Mouse (Mus musculus) forebrain, embryonic 14.5 days (tissue): ENCODE results near the gene Rbfox3. TPM values are rescaled to one million over a fixed set of nuclear protein-coding genes. Genes with fewer than 3 reads are reported as not detected.

Source experiments
- ATAC-seq: fragments of 200-750 bp; cut with Nextera tagmentation; 2 replicates; pipeline ENCODE4 v1.8.0; 2017; ENCODE audit warnings: mild to moderate bottlenecking, moderate library complexity
- DNase-seq: peaks from one replicate; pipeline ENCODE4 v3.0.0-alpha.2; 2015; ENCODE audit warnings: low spot score
- H3K27ac ChIP-seq: fragments of 300-500 bp; sonication (generic); 2 replicates; pipeline ENCODE4 v1.5.1; 2014; ENCODE audit warnings: low read depth, mild to moderate bottlenecking, control low read depth, low read length, moderate library complexity
- H3K27me3 ChIP-seq: fragments of 300-500 bp; sonication (generic); replicated peaks from 2 replicates; pipeline ENCODE4 v1.6.1; 2014; ENCODE audit warnings: low read length, control low read depth, mixed read lengths; ENCODE audit not compliant: control insufficient read depth, insufficient read depth
- H3K36me3 ChIP-seq: fragments of 300-500 bp; sonication (generic); 2 replicates; pipeline ENCODE4 v1.6.1; 2014; ENCODE audit warnings: low read length, control low read depth; ENCODE audit not compliant: control insufficient read depth, insufficient read depth
- H3K4me1 ChIP-seq: fragments of 300-500 bp; sonication (generic); 2 replicates; pipeline ENCODE4 v1.6.1; 2014; ENCODE audit warnings: antibody characterized with exemption, low read length, control low read depth; ENCODE audit not compliant: control insufficient read depth, insufficient read depth
- H3K4me2 ChIP-seq: fragments of 300-500 bp; sonication (generic); 2 replicates; pipeline ENCODE4 v1.6.1; 2014; ENCODE audit warnings: mild to moderate bottlenecking, control low read depth, low read length
- H3K4me3 ChIP-seq: fragments of 300-500 bp; sonication (generic); 2 replicates; pipeline ENCODE4 v1.5.1; 2014; ENCODE audit warnings: low read depth, low read length, control low read depth
- H3K9ac ChIP-seq: fragments of 300-500 bp; sonication (generic); 2 replicates; pipeline ENCODE4 v1.6.1; 2014; ENCODE audit warnings: mild to moderate bottlenecking, low read length, control low read depth, moderate library complexity
- H3K9me3 ChIP-seq: fragments of 300-500 bp; sonication (generic); replicated peaks from 2 replicates; pipeline ENCODE4 v1.6.1; 2016; ENCODE audit warnings: low read length, control low read depth, mixed read lengths; ENCODE audit not compliant: control insufficient read depth
- WGBS: fragments of 180-500 bp; shearing (Covaris S2); extraction: QIAGEN DNeasy Blood & Tissue Kit; methylation state at CpG from one replicate; pipeline ENCODE4 v1.1.7; 2014; 5-methylcytosine and 5-hydroxymethylcytosine counted together
- polyA plus RNA-seq: library from polyadenylated mRNA; unstranded; fragments of >200 nt; fragmentation: Nextera tagmentation; extraction: Ambion mirVana; gene quantifications from 2 replicates; pipeline ENCODE4 v1.2.1, GENCODE M21; 2014

Rbfox3 gene
- polyA plus RNA-seq, 1 experiment from 2014 or later: 28.2 TPM

DNA sequence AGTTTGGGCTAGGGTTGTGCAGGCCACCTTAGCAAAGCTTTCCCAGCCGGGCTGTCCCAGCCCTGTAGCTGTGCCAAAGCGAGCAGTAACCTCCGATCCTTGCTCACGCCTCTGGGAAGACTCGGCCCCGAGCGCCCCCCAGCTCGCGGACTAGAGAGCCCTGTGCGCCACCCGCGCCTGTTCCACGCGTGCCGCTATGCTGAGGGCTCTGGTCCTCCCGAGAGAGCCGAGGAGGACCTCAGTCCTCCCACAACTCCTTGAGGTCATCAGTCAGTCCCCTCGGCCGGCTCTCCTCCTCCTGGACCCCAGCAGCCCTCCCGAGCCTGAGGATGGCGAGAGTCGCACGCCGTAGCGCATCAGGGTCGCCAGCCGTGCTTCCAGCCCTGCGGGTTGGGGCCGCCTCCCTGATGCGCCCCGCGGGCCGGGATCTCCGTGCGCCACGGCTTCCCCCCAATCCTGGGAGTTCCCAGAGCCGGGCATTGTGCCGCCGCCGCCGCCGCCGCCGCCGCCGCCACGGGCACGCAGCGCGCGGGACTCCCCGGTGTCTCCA is 2.9 kb downstream of the Rbfox3 start:
- H3K9ac ChIP-seq: peak overlapping the region; percentile 89
- H3K4me1 ChIP-seq: peaks cover 16% of the 10 kb centered on the region
- DNase-seq (peak; percentile 47), ATAC-seq (peak; percentile 49)
- whole genome bisulfite sequencing: under 1% methylated on average over 46 of the region's 52 CpGs
- no peaks in the 10 kb centered on the region for H3K9me3 ChIP-seq
- peaks cover 14% of the 10 kb centered on the region; the same call in 1 of the 2 replicates for H3K27me3 ChIP-seq
- H3K4me3 ChIP-seq: peak overlapping the region; percentile 79
- H3K4me2 ChIP-seq: peak overlapping the region; percentile 92
- H3K36me3 ChIP-seq: no peaks in the 10 kb centered on the region
- peak overlapping the region; percentile 93 for H3K27ac ChIP-seq

DNA sequence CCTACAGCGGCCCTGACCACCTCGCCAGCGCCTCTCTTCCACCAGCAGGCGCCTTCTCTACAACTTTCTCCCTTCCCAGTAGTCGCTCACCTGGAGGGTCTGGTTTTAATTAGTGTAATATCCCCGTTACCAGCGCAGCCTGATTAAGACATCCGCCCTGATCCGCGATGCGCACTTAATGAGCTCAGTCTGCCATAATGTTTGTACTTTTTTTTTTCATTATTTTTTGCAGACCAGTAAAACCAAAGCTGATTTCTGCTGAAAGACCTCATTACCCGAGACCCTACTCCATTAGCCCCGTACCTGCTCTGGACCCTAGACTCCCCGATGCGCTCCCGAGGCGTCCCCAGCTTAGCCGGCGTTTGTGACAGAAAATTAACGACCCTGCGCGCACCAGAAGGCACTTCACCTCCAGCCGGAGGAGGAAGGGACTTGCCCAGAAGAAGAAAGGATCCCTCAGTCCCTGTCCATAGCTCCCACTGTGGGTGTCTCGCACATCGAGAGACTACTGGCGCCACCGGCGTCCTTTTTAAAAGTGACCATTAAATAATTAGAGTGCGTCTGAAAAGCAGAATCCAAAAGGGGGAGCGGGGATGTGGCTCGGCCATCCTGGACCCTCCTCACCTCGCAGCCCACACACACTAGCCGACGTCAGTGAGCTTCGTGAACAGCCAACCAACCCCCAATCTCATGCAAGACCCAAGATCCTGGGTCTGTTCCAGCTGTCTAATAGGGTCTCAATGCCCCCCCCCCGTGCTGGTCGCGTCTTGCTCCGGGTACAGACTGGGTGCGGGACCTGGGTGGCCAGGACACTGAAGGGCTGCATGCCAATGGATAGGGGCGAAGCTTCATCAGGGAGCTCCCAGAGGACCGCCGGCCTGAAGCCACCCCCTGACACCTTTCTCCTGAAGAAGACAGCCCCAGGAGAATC is 3.7 kb downstream of the Rbfox3 start:
- H3K4me2 ChIP-seq: peak overlapping the region; percentile 92
- peak overlapping the region; percentile 79 for H3K4me3 ChIP-seq
- peak overlapping the region; percentile 89 for H3K9ac ChIP-seq
- peak overlapping the region; percentile 93 for H3K27ac ChIP-seq
- no peaks in the 10 kb centered on the region for H3K9me3 ChIP-seq
- 1% methylated on average over 42 of the region's 43 CpGs for WGBS
- DNase-seq: peak; percentile 53
- peaks cover 16% of the 10 kb centered on the region for H3K4me1 ChIP-seq
- H3K27me3 ChIP-seq: peaks cover 14% of the 10 kb centered on the region; the same call in 1 of the 2 replicates
- H3K36me3 ChIP-seq: no peaks in the 10 kb centered on the region
- ATAC-seq: no peak

GRCm38 (mm10) chr11:118906824-118907470 is 4.5 kb downstream of the Rbfox3 start:
- peaks cover 16% of the 10 kb centered on the region for H3K4me1 ChIP-seq
- peaks cover 14% of the 10 kb centered on the region; the same call in 1 of the 2 replicates for H3K27me3 ChIP-seq
- no peak for DNase-seq

GRCm38 (mm10) chr11:118906131-118906823 is 5.1 kb downstream of the Rbfox3 start:
- H3K27ac ChIP-seq: no peak overlapping the region; the same call in 1 of the 2 replicates
- peak overlapping the region; percentile 79 for H3K4me3 ChIP-seq
- WGBS: 34% methylated on average over 12 of the region's 12 CpGs
- no peaks in the 10 kb centered on the region for H3K36me3 ChIP-seq
- no peaks in the 10 kb centered on the region for H3K9me3 ChIP-seq
- H3K4me1 ChIP-seq: peaks cover 16% of the 10 kb centered on the region
- peaks cover 14% of the 10 kb centered on the region; the same call in 1 of the 2 replicates for H3K27me3 ChIP-seq
- peak overlapping the region; percentile 89 for H3K9ac ChIP-seq
- no peak for DNase-seq
- no peak for ATAC-seq
- peak overlapping the region; percentile 92 for H3K4me2 ChIP-seq

More at GRCm38 (mm10) chr11:118906824-118907470, 4.5 kb downstream of the Rbfox3 start:
- ATAC-seq: no peak
- 6% methylated on average over 18 of the region's 23 CpGs for WGBS
- H3K9ac ChIP-seq: peak overlapping the region; percentile 89
- H3K9me3 ChIP-seq: no peaks in the 10 kb centered on the region
- no peaks in the 10 kb centered on the region for H3K36me3 ChIP-seq
- peak overlapping the region; percentile 79 for H3K4me3 ChIP-seq
- H3K27ac ChIP-seq: peak overlapping the region; percentile 33; the same call in 1 of the 2 replicates
- peak overlapping the region; percentile 92 for H3K4me2 ChIP-seq

DNA sequence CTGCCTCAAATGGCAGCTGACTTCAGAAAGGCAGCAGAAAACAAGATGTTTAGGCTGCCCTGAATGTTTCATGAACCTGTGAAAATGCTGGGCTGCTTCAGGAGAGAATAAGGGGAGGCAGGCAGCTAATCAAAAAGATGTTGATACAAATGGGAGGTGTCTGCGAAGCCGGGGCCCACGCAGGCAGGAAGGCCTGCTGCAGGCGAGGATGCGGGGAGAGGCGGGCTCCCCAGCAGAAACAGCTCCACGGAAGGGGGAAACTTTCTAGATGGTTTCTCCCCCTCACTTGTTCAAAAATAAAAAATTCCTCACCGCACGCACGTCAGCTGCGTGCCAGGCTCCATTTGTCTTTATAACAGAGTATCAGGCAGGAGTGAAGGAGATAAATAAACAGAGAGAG is 5.7 kb downstream of the Rbfox3 start:
- H3K4me1 ChIP-seq: peaks cover 16% of the 10 kb centered on the region
- H3K9ac ChIP-seq: no peak overlapping the region; the same call in 1 of the 2 replicates
- H3K4me3 ChIP-seq: 0 out of 2 replicates have a peak overlapping the region, but pooled peaks have one; percentile 6
- H3K27ac ChIP-seq: no peak overlapping the region; the same call in 1 of the 2 replicates
- ATAC-seq: no peak
- peaks cover 14% of the 10 kb centered on the region; the same call in 1 of the 2 replicates for H3K27me3 ChIP-seq
- H3K9me3 ChIP-seq: no peaks in the 10 kb centered on the region
- DNase-seq: no peak
- WGBS: 61% methylated on average over 11 of the region's 11 CpGs
- H3K4me2 ChIP-seq: peak overlapping the region; percentile 92
- no peaks in the 10 kb centered on the region for H3K36me3 ChIP-seq

- H3K9ac ChIP-seq: no peak overlapping the region
- no peaks in the 10 kb centered on the region for H3K36me3 ChIP-seq
- no peak overlapping the region for H3K4me3 ChIP-seq
- DNase-seq (no peak), ATAC-seq (no peak)
- peaks cover 9% of the 10 kb centered on the region; the same call in 1 of the 2 replicates for H3K27me3 ChIP-seq
- no peak overlapping the region for H3K4me2 ChIP-seq
- 88% methylated on average over 6 of the region's 6 CpGs for WGBS
- H3K9me3 ChIP-seq: no peaks in the 10 kb centered on the region
- H3K27ac ChIP-seq: no peak overlapping the region
- H3K4me1 ChIP-seq: peaks cover 11% of the 10 kb centered on the region
These were observed 7.1 kb downstream of the Rbfox3 start for GRCm38 (mm10) chr11:118904253-118904652.

DNA sequence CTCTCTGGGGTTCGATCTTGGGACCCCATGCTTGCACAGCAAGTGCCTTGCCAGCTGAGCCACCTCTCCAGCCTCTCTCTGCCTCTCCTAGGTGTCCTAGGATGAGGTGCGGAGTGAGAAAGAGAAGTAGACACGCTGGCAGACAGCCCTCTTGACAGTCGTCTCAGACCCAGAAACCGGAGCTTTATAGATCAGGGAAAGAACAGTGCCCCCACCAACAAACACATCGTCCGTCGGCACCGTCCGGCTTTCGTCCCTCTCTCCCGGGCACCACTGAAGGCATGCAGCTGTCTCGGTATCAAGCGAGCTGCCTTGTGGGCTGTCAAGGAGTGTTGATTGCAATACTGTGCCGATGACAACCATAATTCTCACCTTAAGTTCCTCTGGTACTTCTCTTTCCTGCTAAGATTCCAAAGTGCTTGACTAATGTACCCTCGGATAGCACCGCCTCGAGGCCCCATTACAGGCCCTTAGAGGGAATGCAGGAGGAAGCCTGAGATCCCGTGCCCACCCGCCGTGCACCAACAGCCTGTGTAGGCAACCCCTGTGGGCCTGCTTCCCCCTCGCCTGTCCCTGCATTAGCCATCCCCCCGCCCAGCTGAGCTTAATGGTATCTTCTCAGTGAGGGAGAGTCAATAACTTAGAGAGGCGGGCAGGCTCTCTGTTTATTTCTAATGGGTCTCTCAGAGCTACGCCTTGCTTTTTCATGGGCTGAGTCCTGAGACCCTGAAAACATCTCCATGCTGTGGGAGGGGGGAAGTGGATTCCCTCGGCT is 11.4 kb downstream of the Rbfox3 start:
- Histone ChIP-seq H3K27ac (no peak overlapping the region), H3K4me3 (no peak overlapping the region), H3K27me3 (no peaks in the 10 kb centered on the region), H3K4me2 (no peak overlapping the region), H3K9ac (no peak overlapping the region), H3K9me3 (no peaks in the 10 kb centered on the region), H3K4me1 (peaks cover 16% of the 10 kb centered on the region), H3K36me3 (no peaks in the 10 kb centered on the region)
- DNase-seq: no peak
- ATAC-seq: no peak
- WGBS: 67% methylated on average over 26 of the region's 26 CpGs

DNA sequence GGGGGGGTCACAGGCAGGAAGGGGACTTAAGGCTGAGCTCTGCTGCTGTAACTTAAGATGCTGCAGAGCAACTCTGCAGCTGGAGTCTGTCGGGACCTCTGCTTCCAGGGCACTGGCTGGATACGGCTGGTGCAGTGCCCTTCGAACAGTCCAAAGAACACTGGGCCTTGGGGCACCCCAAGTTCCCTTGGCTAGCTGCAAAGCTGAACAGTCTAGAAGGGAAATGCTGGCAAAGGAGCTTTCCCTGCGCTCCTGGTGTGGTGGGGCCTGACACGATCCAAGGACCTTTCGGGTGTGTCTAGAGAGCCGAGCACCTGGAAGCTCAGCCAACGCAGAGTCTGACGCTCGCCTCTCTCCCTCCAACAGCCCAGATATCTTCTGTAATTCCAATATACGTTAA is 12.8 kb downstream of the Rbfox3 start:
- ATAC-seq (no peak), DNase-seq (no peak)
- H3K9me3 ChIP-seq: no peaks in the 10 kb centered on the region
- 82% methylated on average over 11 of the region's 11 CpGs for WGBS
- no peak overlapping the region for H3K27ac ChIP-seq
- H3K9ac ChIP-seq: no peak overlapping the region
- no peaks in the 10 kb centered on the region for H3K27me3 ChIP-seq
- H3K4me3 ChIP-seq: no peak overlapping the region
- H3K4me1 ChIP-seq: peaks cover 16% of the 10 kb centered on the region
- no peaks in the 10 kb centered on the region for H3K36me3 ChIP-seq
- H3K4me2 ChIP-seq: no peak overlapping the region
